ENCODE assay signal across 8 mouse cellular contexts in the genomic region with DNA sequence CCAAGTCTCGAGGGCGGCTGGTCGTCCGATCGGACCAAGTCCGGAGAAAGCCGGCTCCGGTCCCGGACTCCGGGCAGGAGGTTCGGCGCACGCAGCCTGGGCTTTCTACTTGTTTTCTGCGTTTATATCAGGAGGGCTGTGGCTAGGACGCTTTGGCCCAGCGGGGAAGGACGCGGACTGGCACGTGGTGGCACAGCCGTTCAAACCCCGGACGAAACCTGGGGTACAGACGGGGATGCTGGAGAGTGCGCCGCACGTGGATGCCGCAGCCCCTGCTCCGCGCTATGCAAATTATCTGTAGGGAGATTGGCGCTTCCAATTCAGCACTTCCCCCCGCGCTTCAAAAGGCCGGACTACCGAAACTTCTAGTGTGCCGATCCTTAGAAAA. TPM values are rescaled to one million over a fixed set of nuclear protein-coding genes. Genes with fewer than 3 reads are reported as not detected.
A peak's percentile ranks its signal among the peaks of the same experiment; 100 is the strongest.
DNase-seq lines count a peak whose midpoint lies in the region; ATAC-seq and TF ChIP-seq lines count a peak whose summit lies in the region.

No protein-coding gene starts in this region.

- H3K9ac ChIP-seq in hindbrain, embryonic 12.5 days, result peak overlapping the region; percentile 65
- peak overlapping the region; percentile 67 for H3K9ac ChIP-seq in lung, embryonic 14.5 days

- TF ChIP-seq CTCF in cortical plate, adult 2 months (IDR thresholded peaks at IDR 0.05; ENCODE audit: extremely low read depth, insufficient read depth, low read length), result no peak
- TF ChIP-seq CTCF in lung, embryonic 14.5 days (IDR thresholded peaks at IDR 0.05; ENCODE audit: low read depth), result peak; percentile 25; the same call in 1 of the 2 replicates
- no peak for TF ChIP-seq CTCF in olfactory bulb, adult 2 months (IDR thresholded peaks at IDR 0.05; ENCODE audit: insufficient read depth, low read depth, low read length)

- H3K27me3 ChIP-seq in hindbrain, embryonic 12.5 days, result no peaks in the 10 kb centered on the region
- no peaks in the 10 kb centered on the region for H3K27me3 ChIP-seq in lung, embryonic 14.5 days (ENCODE audit: insufficient read depth, low read length)

- peak overlapping the region; percentile 62 for H3K4me3 ChIP-seq in cortical plate, adult 2 months (ENCODE audit: insufficient read depth, low read length)
- peak overlapping the region; percentile 78 for H3K4me3 ChIP-seq in hindbrain, embryonic 12.5 days
- peak overlapping the region; percentile 71 for H3K4me3 ChIP-seq in lung, embryonic 14.5 days (ENCODE audit: low read depth, low read length)
- H3K4me3 ChIP-seq in olfactory bulb, adult 2 months (ENCODE audit: insufficient read depth, low read depth, low read length), result peak overlapping the region; percentile 82

- no peak for TF ChIP-seq POLR2A in cortical plate, adult 2 months (IDR thresholded peaks at IDR 0.05; ENCODE audit: extremely low read depth, insufficient read depth, low read length)
- no peak for TF ChIP-seq POLR2A in olfactory bulb, adult 2 months (IDR thresholded peaks at IDR 0.05; ENCODE audit: insufficient read depth, low read depth, low read length)

- peak; percentile 72 for ATAC-seq in hindbrain, embryonic 12.5 days (ENCODE audit: low FRiP score)
- ATAC-seq in lung, embryonic 14.5 days (ENCODE audit: insufficient read depth), result peak; percentile 57

- peaks cover 2% of the 10 kb centered on the region; the same call in 1 of the 2 replicates for H3K4me1 ChIP-seq in cortical plate, adult 2 months (ENCODE audit: control insufficient read depth, insufficient read depth, low read length)
- H3K4me1 ChIP-seq in hindbrain, embryonic 12.5 days, result peaks cover 17% of the 10 kb centered on the region
- H3K4me1 ChIP-seq in lung, embryonic 14.5 days (ENCODE audit: insufficient read depth), result no peaks in the 10 kb centered on the region
- H3K4me1 ChIP-seq in olfactory bulb, adult 2 months (ENCODE audit: control insufficient read depth, insufficient read depth, low read length), result no peaks in the 10 kb centered on the region

- no peak overlapping the region for H3K27ac ChIP-seq in cortical plate, adult 2 months (ENCODE audit: insufficient read depth, low read length)
- peak overlapping the region; percentile 88 for H3K27ac ChIP-seq in hindbrain, embryonic 12.5 days
- H3K27ac ChIP-seq in lung, embryonic 14.5 days (ENCODE audit: low read depth), result peak overlapping the region; percentile 95
- H3K27ac ChIP-seq in olfactory bulb, adult 2 months (ENCODE audit: insufficient read depth, low read depth, low read length), result peak overlapping the region; percentile 36

- peak; percentile 63 for DNase-seq in layer of hippocampus, adult 9-11 months
- DNase-seq in layer of hippocampus, adult 9-10 months (ENCODE audit: low spot score), result no peak
- DNase-seq in Muller cell, postnatal 12 days (ENCODE audit: inconsistent ontology term), result peak; percentile 86
- DNase-seq in lung, embryonic 14.5 days, result peak; percentile 83
- DNase-seq in cerebellum, adult 11-12 months, result no peak

- peak overlapping the region; percentile 77 for H3K4me2 ChIP-seq in hindbrain, embryonic 12.5 days (replicated peaks)
- peak overlapping the region; percentile 79 for H3K4me2 ChIP-seq in lung, embryonic 14.5 days

- no peaks in the 10 kb centered on the region for H3K36me3 ChIP-seq in hindbrain, embryonic 12.5 days
- H3K36me3 ChIP-seq in lung, embryonic 14.5 days (ENCODE audit: insufficient read depth), result no peaks in the 10 kb centered on the region

- H3K9me3 ChIP-seq in hindbrain, embryonic 12.5 days (replicated peaks), result no peaks in the 10 kb centered on the region
- H3K9me3 ChIP-seq in lung, embryonic 14.5 days (ENCODE audit: low read depth, low read length), result no peaks in the 10 kb centered on the region

- 0% methylated on average over 35 of the region's 35 CpGs for WGBS in hindbrain, embryonic 12.5 days
- WGBS in lung, embryonic 14.5 days, result under 1% methylated on average over 35 of the region's 35 CpGs
- WGBS in olfactory bulb, adult 2 months, result under 1% methylated on average over 35 of the region's 35 CpGs

RNA-seq across cellular contexts. Expression of gene Abi3, which starts 17.2 kb away (rescaled TPM):
- 9.6 and 11.8 TPM in 2 replicates for polyA plus RNA-seq in cortical plate, adult 2 months (2012; rRNA removed)
- polyA plus RNA-seq in hindbrain, embryonic 12.5 days (2016; fragmentation: Nextera tagmentation; extraction: Ambion mirVana), result 3.7 and 4.7 TPM in 2 replicates
- 7.2 TPM in 2 replicates for polyA plus RNA-seq in lung, embryonic 14.5 days (2014; fragmentation: Nextera tagmentation; extraction: Ambion mirVana)
- polyA plus RNA-seq in olfactory bulb, adult 2 months (2012; ENCODE audit: insufficient read depth, insufficient read length, low replicate concordance, missing spikeins), result not detected in 2 replicates

RNA-seq across cellular contexts. Expression of gene Gngt2, which starts 22.4 kb away (rescaled TPM):
- 9.4 and 11.0 TPM in 2 replicates for polyA plus RNA-seq in cortical plate, adult 2 months (2012; rRNA removed)
- polyA plus RNA-seq in hindbrain, embryonic 12.5 days (2016; fragmentation: Nextera tagmentation; extraction: Ambion mirVana), result 5.5 and 7.9 TPM in 2 replicates
- polyA plus RNA-seq in lung, embryonic 14.5 days (2014; fragmentation: Nextera tagmentation; extraction: Ambion mirVana), result 13.4 and 14.8 TPM in 2 replicates
- not detected in 2 replicates for polyA plus RNA-seq in olfactory bulb, adult 2 months (2012; ENCODE audit: insufficient read depth, insufficient read length, low replicate concordance, missing spikeins)

RNA-seq across cellular contexts. Expression of gene Phospho1, which starts 35.2 kb away (rescaled TPM):
- polyA plus RNA-seq in cortical plate, adult 2 months (2012; rRNA removed), result 72.8 and 74.3 TPM in 2 replicates
- polyA plus RNA-seq in hindbrain, embryonic 12.5 days (2016; fragmentation: Nextera tagmentation; extraction: Ambion mirVana), result 0.43 TPM in 1 of 2 replicates, not detected in the other
- polyA plus RNA-seq in lung, embryonic 14.5 days (2014; fragmentation: Nextera tagmentation; extraction: Ambion mirVana), result 0.37 TPM in 1 of 2 replicates, not detected in the other
- not detected in 2 replicates for polyA plus RNA-seq in olfactory bulb, adult 2 months (2012; ENCODE audit: insufficient read depth, insufficient read length, low replicate concordance, missing spikeins)

RNA-seq across cellular contexts. Expression of gene B4galnt2, which starts 55.2 kb away (rescaled TPM):
- polyA plus RNA-seq in cortical plate, adult 2 months (2012; rRNA removed), result not detected in 2 replicates
- not detected in 2 replicates for polyA plus RNA-seq in hindbrain, embryonic 12.5 days (2016; fragmentation: Nextera tagmentation; extraction: Ambion mirVana)
- 0.11 and 0.18 TPM in 2 replicates for polyA plus RNA-seq in lung, embryonic 14.5 days (2014; fragmentation: Nextera tagmentation; extraction: Ambion mirVana)
- polyA plus RNA-seq in olfactory bulb, adult 2 months (2012; ENCODE audit: insufficient read depth, insufficient read length, low replicate concordance, missing spikeins), result not detected in 2 replicates

Comparison
In these comparisons a context has a peak if more than half of its experiments do, and no peak if none do; other contexts are left out.
1. DNase-seq: peak in layer of hippocampus, adult 9-11 months (single experiment), Muller cell, postnatal 12 days (single experiment) and lung, embryonic 14.5 days (single experiment); none in layer of hippocampus, adult 9-10 months (single experiment) and cerebellum, adult 11-12 months (single experiment).
2. RNA of gene Phospho1, which starts 35.2 kb away (polyA plus RNA-seq): 72.8 to 74.3 TPM in cortical plate, adult 2 months; 0.43 TPM in hindbrain, embryonic 12.5 days, 0.37 TPM in lung, embryonic 14.5 days and not detected in olfactory bulb, adult 2 months; every median in the first group is over 10 times any median in the second.
3. Peak in every context shown above with its lines, with median percentiles within 50 percentile points of each other: H3K4me3 ChIP-seq.